In the genomic region with DNA sequence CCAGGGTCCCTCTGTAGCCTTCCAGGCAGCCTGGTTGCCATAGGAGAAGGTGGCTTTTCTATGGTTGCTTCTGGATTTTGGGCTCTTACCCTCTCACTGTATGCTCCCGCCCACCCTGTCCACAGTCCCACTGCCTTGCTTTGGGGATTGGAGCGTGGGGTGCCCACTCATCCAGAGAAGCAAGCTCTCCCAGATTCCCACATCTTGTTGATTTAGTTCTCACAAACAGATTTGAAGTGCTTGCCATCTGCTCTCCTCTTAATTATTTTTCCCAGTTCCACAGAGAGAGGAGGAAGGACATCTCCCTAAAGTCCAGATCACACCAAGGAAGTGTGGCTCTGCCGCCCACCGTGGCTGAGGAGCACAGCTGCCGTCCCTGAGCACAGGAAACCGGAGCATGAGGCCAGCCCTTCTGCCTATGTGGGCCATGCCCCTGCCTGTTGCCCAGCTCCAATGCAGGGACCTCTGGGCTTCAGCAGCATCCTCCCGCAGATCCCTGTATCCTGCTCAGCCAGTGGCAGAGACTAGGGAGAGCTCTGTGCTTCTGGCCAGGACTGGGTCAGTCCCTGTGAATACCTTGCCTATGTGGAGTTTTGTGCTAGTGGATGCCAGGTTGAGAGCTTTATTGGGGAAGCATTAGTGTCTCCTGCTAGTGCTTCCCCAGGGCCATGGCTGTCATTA, we compare ENCODE assay signal across 17 mouse cellular contexts.
DNase-seq lines count a peak whose midpoint lies in the region; ATAC-seq and TF ChIP-seq lines count a peak whose summit lies in the region.
"Had no signal": no experiment of that assay in that cellular context is flagged by ENCODE, and none has a peak within 500 bp of the region (broad histone marks: within the 10 kb centered on the region; RNA-seq: fewer than 3 reads in every experiment).

No protein-coding gene starts in this region.

- peak; percentile 54 for ATAC-seq in frontal cortex, adult (ENCODE audit: low TSS enrichment)
- ATAC-seq: CD4-positive, CD25-positive, alpha-beta regulatory T cell, adult 4 months; intestine, postnatal 0 days; liver, postnatal 0 days had no signal

- intact Hi-C loops in left cerebral cortex, postnatal 14 days (cut with DNase I): loop anchor here (5.0 kb wide), 1 partner anchor 63 kb away; the partner anchor contains the start of gene Apba2
- intact Hi-C loops in left cerebral cortex, postnatal 10 days (cut with DNase I): loop anchor here (5.0 kb wide), 1 partner anchor 162 kb away; no protein-coding TSS in a partner anchor

- H3K4me1 ChIP-seq in cortical plate, adult 2 months (ENCODE audit: control insufficient read depth, insufficient read depth, low read length): peaks cover 38% of the 10 kb centered on the region
- H3K4me1 ChIP-seq: heart, embryonic 10.5 days had no signal

- H3K4me3 ChIP-seq in cortical plate, adult 2 months (ENCODE audit: insufficient read depth, low read length): no peak overlapping the region
- H3K4me3 ChIP-seq: heart, embryonic 10.5 days had no signal

- TF ChIP-seq CTCF in cortical plate, adult 2 months (IDR thresholded peaks at IDR 0.05; ENCODE audit: extremely low read depth, insufficient read depth, low read length): no peak

- H3K27ac ChIP-seq in cortical plate, adult 2 months (ENCODE audit: insufficient read depth, low read length): peak overlapping the region; percentile 79
- H3K27ac ChIP-seq: heart, embryonic 10.5 days; macrophage had no signal

- no peak for TF ChIP-seq POLR2A in cortical plate, adult 2 months (IDR thresholded peaks at IDR 0.05; ENCODE audit: extremely low read depth, insufficient read depth, low read length)

- no peak for DNase-seq in frontal cortex, postnatal 14 days (ENCODE audit: low spot score in 2 of 2)
- DNase-seq in left cerebral cortex, postnatal 14 days (ENCODE audit: low spot score in 2 of 2): peak; percentile 62 to 71
- no peak for DNase-seq in left cerebral cortex, postnatal 10 days (ENCODE audit: extremely low spot score in 1 of 2, low spot score in 2 of 2)
- DNase-seq in layer of hippocampus, adult 9-10 months (ENCODE audit: low spot score): peak; percentile 39
- no peak for DNase-seq in kidney, postnatal 14 days
- DNase-seq: adrenal gland, postnatal 14 days; gastrocnemius, postnatal 25 days; heart, postnatal 36 days; kidney, postnatal 4 days; liver, postnatal 0 days; thymus, postnatal 14 days had no signal

Comparison
In these comparisons a context has a peak if more than half of its experiments do, and no peak if none do; other contexts are left out.
1. DNase-seq: peak in left cerebral cortex, postnatal 14 days (2 of 2) and layer of hippocampus, adult 9-10 months (single experiment); none in frontal cortex, postnatal 14 days (0 of 2), left cerebral cortex, postnatal 10 days (0 of 2) and kidney, postnatal 14 days (single experiment).